Mouse (Mus musculus) limb, embryonic 15.5 days (tissue): ENCODE results near the gene Elp4. TPM values are rescaled to one million over a fixed set of nuclear protein-coding genes. Genes with fewer than 3 reads are reported as not detected.

ENCODE experiments used
- ATAC-seq: fragments of 200-750 bp; cut with Nextera tagmentation; 2 replicates; pipeline ENCODE4 v1.8.0; 2017; ENCODE audit warnings: low read depth, moderate TSS enrichment; ENCODE audit not compliant: insufficient number of reproducible peaks, low FRiP score, low TSS enrichment
- H3K27ac ChIP-seq: fragments of 300-500 bp; sonication (generic); 2 replicates; pipeline ENCODE4 v1.5.1; 2015; ENCODE audit warnings: moderate library complexity, mild to moderate bottlenecking, inconsistent platforms
- H3K27me3 ChIP-seq: fragments of 300-500 bp; sonication (generic); 2 replicates; pipeline ENCODE4 v1.6.1; 2015; ENCODE audit warnings: inconsistent platforms
- H3K36me3 ChIP-seq: fragments of 300-500 bp; sonication (generic); 2 replicates; pipeline ENCODE4 v1.6.1; 2015; ENCODE audit warnings: inconsistent platforms
- H3K4me1 ChIP-seq: fragments of 300-500 bp; sonication (generic); 2 replicates; pipeline ENCODE4 v1.6.1; 2015; ENCODE audit warnings: inconsistent platforms
- H3K4me2 ChIP-seq: fragments of 300-500 bp; sonication (generic); 2 replicates; pipeline ENCODE4 v1.6.1; 2015; ENCODE audit warnings: mild to moderate bottlenecking, inconsistent platforms
- H3K4me3 ChIP-seq: fragments of 300-500 bp; sonication (generic); 2 replicates; pipeline ENCODE4 v1.5.1; 2015; ENCODE audit warnings: mild to moderate bottlenecking, inconsistent platforms
- H3K9ac ChIP-seq: fragments of 300-500 bp; sonication (generic); 2 replicates; pipeline ENCODE4 v1.6.1; 2015; ENCODE audit warnings: inconsistent platforms
- H3K9me3 ChIP-seq: fragments of 300-500 bp; sonication (generic); 2 replicates; pipeline ENCODE4 v1.6.1; 2016; ENCODE audit warnings: inconsistent platforms
- WGBS: fragments of 180-500 bp; shearing (Covaris S2); methylation state at CpG from one replicate; pipeline ENCODE4 v1.1.7; 2015; 5-methylcytosine and 5-hydroxymethylcytosine counted together
- polyA plus RNA-seq: library from polyadenylated mRNA; unstranded; fragments of >200 nt; fragmentation: Nextera tagmentation; extraction: Ambion mirVana; gene quantifications from 2 replicates; pipeline ENCODE4 v1.2.1, GENCODE M21; 2015

Gene Elp4
- 30.8 and 31.6 TPM in 2 replicates for polyA plus RNA-seq

GRCm38 (mm10) chr2:105903896-105904756 lies at the start of gene Elp4, which contains the start of gene Immp1l:
Gene Elp4, minus strand, starts transcription at chr2:105904564.
Gene Immp1l, plus strand, starts transcription at chr2:105904638.
- peak within 1 kb of the TSS; percentile 90 for H3K4me3 ChIP-seq
- no peaks in the 10 kb centered on the region for H3K9me3 ChIP-seq
- under 1% methylated on average over 39 of the region's 39 CpGs for WGBS
- peak within 1 kb of the TSS; percentile 75 for H3K4me2 ChIP-seq
- peak within 1 kb of the TSS; percentile 77 for H3K27ac ChIP-seq
- peak; percentile 99 for ATAC-seq
- no peaks in the 10 kb centered on the region for H3K27me3 ChIP-seq
- peaks cover 7% of the 10 kb centered on the region; the same call in 1 of the 2 replicates for H3K4me1 ChIP-seq
- H3K36me3 ChIP-seq, result no peaks in the 10 kb centered on the region
- peak within 1 kb of the TSS; percentile 76 for H3K9ac ChIP-seq

DNA sequence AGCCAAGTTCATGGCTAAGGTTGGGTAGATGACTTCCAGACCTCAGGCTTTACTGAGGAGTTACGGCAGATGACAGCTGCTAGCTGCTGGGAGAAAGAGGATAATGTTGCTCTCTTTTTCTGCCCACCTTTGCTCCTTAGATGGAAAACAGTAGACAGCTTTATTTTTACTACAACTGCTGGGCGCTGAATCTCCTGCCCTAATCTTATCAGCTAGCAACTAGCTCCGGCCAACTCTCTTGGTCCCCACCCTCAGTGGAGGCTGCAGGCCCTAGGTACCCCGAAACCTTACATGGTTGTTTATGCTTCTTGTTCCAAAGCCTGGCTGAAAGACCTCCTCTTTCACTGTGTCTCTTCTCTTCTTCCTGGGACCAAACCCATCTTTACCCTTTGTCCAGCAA lies 49.5 kb upstream of the Elp4 start:
- Histone ChIP-seq H3K27me3 (no peaks in the 10 kb centered on the region), H3K9me3 (no peaks in the 10 kb centered on the region), H3K36me3 (peaks cover 4% of the 10 kb centered on the region; the same call in 1 of the 2 replicates), H3K9ac (no peak overlapping the region), H3K4me3 (no peak overlapping the region), H3K4me1 (no peaks in the 10 kb centered on the region), H3K27ac (no peak overlapping the region), H3K4me2 (no peak overlapping the region)
- WGBS, result 87% methylated on average over 4 of the region's 4 CpGs
- no peak for ATAC-seq

DNA sequence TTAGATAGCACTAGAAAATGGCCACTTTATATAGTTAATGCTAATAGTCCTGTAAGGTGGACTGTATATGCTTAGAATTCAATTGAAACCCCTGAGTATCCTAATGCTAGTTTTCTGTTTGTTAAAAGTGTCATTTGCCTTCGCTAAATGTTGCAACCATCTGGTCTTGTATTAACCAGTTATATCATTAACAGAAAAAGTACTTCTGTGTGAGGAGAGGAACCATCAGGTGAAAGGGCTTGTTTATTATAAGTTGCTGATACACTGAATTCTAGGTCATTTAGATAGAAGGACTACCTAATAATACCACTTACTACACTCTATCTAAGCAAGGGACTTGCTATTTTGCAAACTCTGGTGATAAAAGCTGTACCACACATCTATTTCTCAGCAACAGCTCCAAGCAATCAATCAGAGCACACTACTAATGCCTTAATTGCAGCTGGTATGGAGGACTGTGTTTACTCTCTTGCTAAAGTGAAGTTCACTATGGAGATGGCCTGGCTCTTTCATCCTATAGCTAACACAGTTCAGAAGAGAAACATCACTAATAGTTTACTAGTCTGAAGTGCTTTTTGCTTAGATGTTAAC lies 47.1 kb upstream of the Elp4 start:
- H3K9me3 ChIP-seq, result no peaks in the 10 kb centered on the region
- WGBS, result 84% methylated on average over 1 of the region's 1 CpGs
- H3K36me3 ChIP-seq, result 0 out of 2 replicates have a peak, but pooled peaks cover 4% of the 10 kb centered on the region
- no peak overlapping the region for H3K4me2 ChIP-seq
- H3K27me3 ChIP-seq, result no peaks in the 10 kb centered on the region
- no peak for ATAC-seq
- H3K27ac ChIP-seq, result no peak overlapping the region
- no peak overlapping the region for H3K4me3 ChIP-seq
- H3K4me1 ChIP-seq, result no peaks in the 10 kb centered on the region
- H3K9ac ChIP-seq, result no peak overlapping the region

- Histone ChIP-seq H3K4me2 (no peak overlapping the region), H3K4me3 (no peak overlapping the region), H3K27ac (no peak overlapping the region), H3K9ac (no peak overlapping the region), H3K9me3 (no peaks in the 10 kb centered on the region), H3K27me3 (no peaks in the 10 kb centered on the region), H3K36me3 (0 out of 2 replicates have a peak, but pooled peaks cover 4% of the 10 kb centered on the region), H3K4me1 (no peaks in the 10 kb centered on the region)
- WGBS, result 88% methylated on average over 2 of the region's 2 CpGs
- no peak for ATAC-seq
Measured at GRCm38 (mm10) chr2:105950131-105950530, 45.8 kb upstream of the Elp4 start.

GRCm38 (mm10) chr2:105917623-105918346 lies 13.4 kb upstream of the Elp4 start:
- 76% methylated on average over 5 of the region's 5 CpGs for WGBS

DNA sequence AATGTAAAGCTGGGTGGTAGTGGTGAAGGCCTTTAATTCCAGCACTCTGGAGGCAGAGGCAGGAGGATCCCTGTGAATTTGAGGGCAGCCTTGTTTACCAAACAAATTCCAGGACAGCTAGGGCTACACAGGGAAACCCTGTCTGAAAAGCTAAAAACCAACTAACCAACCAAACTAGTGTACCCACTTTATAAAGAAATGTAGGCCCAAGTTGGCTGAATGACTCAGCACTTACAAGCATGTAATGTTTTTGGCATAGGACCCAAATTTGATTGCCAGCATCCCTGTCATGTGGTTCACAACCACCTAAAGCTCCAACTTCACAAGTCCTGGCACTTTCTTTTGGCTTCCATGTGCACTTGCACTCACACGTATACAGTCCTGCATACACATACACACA lies 12.3 kb upstream of the Elp4 start:
- no peak overlapping the region for H3K4me2 ChIP-seq
- no peak for ATAC-seq
- no peak overlapping the region for H3K4me3 ChIP-seq
- WGBS, result 88% methylated on average over 1 of the region's 1 CpGs
- no peak overlapping the region for H3K9ac ChIP-seq
- no peaks in the 10 kb centered on the region for H3K36me3 ChIP-seq
- H3K27me3 ChIP-seq, result no peaks in the 10 kb centered on the region
- H3K9me3 ChIP-seq, result no peaks in the 10 kb centered on the region
- no peak overlapping the region for H3K27ac ChIP-seq
- no peaks in the 10 kb centered on the region for H3K4me1 ChIP-seq

More at GRCm38 (mm10) chr2:105917623-105918346, 13.4 kb upstream of the Elp4 start:
- ATAC-seq, result no peak
- Histone ChIP-seq H3K36me3 (no peaks in the 10 kb centered on the region), H3K4me2 (no peak overlapping the region), H3K4me3 (no peak overlapping the region), H3K27me3 (no peaks in the 10 kb centered on the region), H3K9me3 (no peaks in the 10 kb centered on the region), H3K9ac (no peak overlapping the region), H3K4me1 (no peaks in the 10 kb centered on the region), H3K27ac (no peak overlapping the region)

DNA sequence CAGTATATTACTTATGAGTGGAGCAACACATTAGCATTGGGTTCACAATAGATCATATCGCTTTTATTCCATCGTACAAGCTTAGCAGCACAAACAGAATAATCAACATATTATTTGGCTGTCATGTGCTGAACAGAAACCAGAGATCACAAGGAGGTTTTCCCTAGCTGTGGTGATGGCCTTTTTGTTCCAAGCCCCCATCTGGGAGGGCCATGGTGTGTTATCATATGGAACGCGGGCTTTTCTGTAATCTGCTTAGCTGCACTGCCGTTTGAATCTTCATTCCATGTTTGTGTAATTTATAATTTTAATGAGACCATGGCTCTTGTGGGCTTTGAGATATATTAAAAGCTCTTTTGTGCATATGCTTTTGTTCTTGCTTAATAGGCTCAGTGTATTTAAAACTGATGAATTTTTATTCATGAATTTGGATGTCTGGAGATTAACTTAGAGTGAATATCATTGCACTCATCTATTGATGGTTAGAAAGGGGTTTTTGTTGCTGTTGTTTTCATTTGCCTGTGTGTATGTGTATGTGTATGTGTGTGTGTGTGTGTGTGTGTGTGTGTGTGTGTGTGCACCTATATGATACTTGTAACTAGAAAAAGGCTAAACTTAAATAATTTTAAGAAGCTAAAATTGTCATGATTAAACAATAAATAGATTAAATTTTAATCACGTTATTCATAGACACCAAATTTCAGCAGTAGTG lies 9.4 kb upstream of the Elp4 start:
- 86% methylated on average over 6 of the region's 6 CpGs for WGBS

GRCm38 (mm10) chr2:105910611-105911010 lies 6.2 kb upstream of the Elp4 start:
- Histone ChIP-seq H3K4me1 (peaks cover 1% of the 10 kb centered on the region; the same call in 1 of the 2 replicates), H3K4me2 (no peak overlapping the region), H3K36me3 (peaks cover 5% of the 10 kb centered on the region; the same call in 1 of the 2 replicates), H3K9ac (no peak overlapping the region), H3K27ac (no peak overlapping the region), H3K4me3 (no peak overlapping the region), H3K27me3 (no peaks in the 10 kb centered on the region), H3K9me3 (no peaks in the 10 kb centered on the region)
- WGBS, result 85% methylated on average over 3 of the region's 3 CpGs
- ATAC-seq, result no peak

More for the DNA sequence above, 9.4 kb upstream of the Elp4 start:
- no peaks in the 10 kb centered on the region for H3K9me3 ChIP-seq
- H3K27ac ChIP-seq, result no peak overlapping the region
- no peak for ATAC-seq
- H3K4me3 ChIP-seq, result no peak overlapping the region
- no peaks in the 10 kb centered on the region for H3K27me3 ChIP-seq
- H3K4me1 ChIP-seq, result no peaks in the 10 kb centered on the region
- peaks cover 5% of the 10 kb centered on the region; the same call in 1 of the 2 replicates for H3K36me3 ChIP-seq
- no peak overlapping the region for H3K4me2 ChIP-seq
- no peak overlapping the region for H3K9ac ChIP-seq

GRCm38 (mm10) chr2:105908351-105908750 lies 4.0 kb upstream of the Elp4 start:
- ATAC-seq, result no peak
- H3K4me2 ChIP-seq, result no peak overlapping the region
- no peak overlapping the region for H3K9ac ChIP-seq
- H3K27me3 ChIP-seq, result no peaks in the 10 kb centered on the region
- H3K36me3 ChIP-seq, result peaks cover 5% of the 10 kb centered on the region; the same call in 1 of the 2 replicates
- H3K4me3 ChIP-seq, result no peak overlapping the region
- peaks cover 7% of the 10 kb centered on the region; the same call in 1 of the 2 replicates for H3K4me1 ChIP-seq
- no peak overlapping the region for H3K27ac ChIP-seq
- H3K9me3 ChIP-seq, result no peaks in the 10 kb centered on the region
- 87% methylated on average over 5 of the region's 5 CpGs for WGBS

DNA sequence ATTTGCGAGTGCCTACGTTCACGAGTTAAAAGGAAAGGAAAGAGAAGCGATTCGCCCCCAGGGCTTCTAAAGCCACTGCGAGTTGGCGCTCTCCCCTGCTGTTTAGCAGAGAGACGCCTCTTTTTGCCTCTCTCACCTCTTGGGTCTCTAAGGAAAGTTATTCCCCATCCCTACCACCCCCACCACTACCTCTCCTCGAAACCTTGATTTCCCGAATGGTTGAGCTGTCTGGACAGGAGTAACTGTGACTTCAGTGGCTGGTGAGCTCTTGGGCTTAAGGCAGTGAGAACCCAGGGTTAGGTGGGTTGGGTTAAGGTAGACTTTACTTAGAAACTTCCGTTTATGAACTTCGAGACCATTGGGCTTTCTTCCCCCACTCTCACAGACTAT lies 388 bp upstream of the Elp4 start:
- ATAC-seq, result peak; percentile 32
- Histone ChIP-seq H3K4me2 (peak overlapping the region; percentile 62), H3K27me3 (no peaks in the 10 kb centered on the region), H3K9me3 (no peaks in the 10 kb centered on the region), H3K4me3 (peak overlapping the region; percentile 90), H3K27ac (peak overlapping the region; percentile 67), H3K36me3 (no peaks in the 10 kb centered on the region), H3K9ac (peak overlapping the region; percentile 76), H3K4me1 (peaks cover 7% of the 10 kb centered on the region; the same call in 1 of the 2 replicates)
- under 1% methylated on average over 12 of the region's 12 CpGs for WGBS

GRCm38 (mm10) chr2:105890816-105891215 lies 13.5 kb downstream of the Elp4 start:
- H3K4me2 ChIP-seq, result no peak overlapping the region
- ATAC-seq, result no peak
- H3K9me3 ChIP-seq, result no peaks in the 10 kb centered on the region
- H3K36me3 ChIP-seq, result peaks cover 16% of the 10 kb centered on the region
- H3K4me3 ChIP-seq, result no peak overlapping the region
- no peaks in the 10 kb centered on the region for H3K27me3 ChIP-seq
- H3K27ac ChIP-seq, result no peak overlapping the region
- H3K4me1 ChIP-seq, result no peaks in the 10 kb centered on the region
- no peak overlapping the region for H3K9ac ChIP-seq
